Mouse (Mus musculus) MEL (cell line): Measurements from ENCODE around the gene Leo1. TPM values are rescaled to one million over a fixed set of nuclear protein-coding genes. Genes with fewer than 3 reads are reported as not detected.

ENCODE experiments used
- DNase-seq: peaks from one replicate; pipeline ENCODE4 v3.0.0; 2011; ENCODE audit warnings: low read depth, low spot score
- H3K27ac ChIP-seq: 2 replicates; pipeline ENCODE4 v1.5.1; 2012; ENCODE audit warnings: low read depth, mild to moderate bottlenecking, control low read depth, low read length, moderate library complexity; ENCODE audit not compliant: control insufficient read depth
- H3K27me3 ChIP-seq, 2 experiments: fragments of 150-350 bp in 1 of 2; sonication (generic) in 1 of 2; 2 replicates each; pipeline ENCODE4 v1.6.1; 2012; ENCODE audit warnings: low read length in 2 of 2, mild to moderate bottlenecking in 2 of 2, improper control_type of control experiment in 1 of 2, moderate library complexity in 1 of 2; ENCODE audit not compliant: insufficient read depth in 2 of 2, control insufficient read depth in 1 of 2
- H3K36me3 ChIP-seq, 2 experiments: 2 replicates each; pipeline ENCODE4 v1.6.1; 2012 to 2014; ENCODE audit warnings: low read length in 2 of 2, improper control_type of control experiment in 1 of 2, inconsistent platforms in 1 of 2, mild to moderate bottlenecking in 1 of 2; ENCODE audit not compliant: insufficient read depth in 2 of 2, control insufficient read depth in 1 of 2
- H3K4me1 ChIP-seq, 2 experiments: fragments of 150-350 bp in 1 of 2; sonication (generic) in 1 of 2; 2 replicates each; pipeline ENCODE4 v1.6.1; 2012; ENCODE audit warnings: low read length in 2 of 2, improper control_type of control experiment in 1 of 2, mild to moderate bottlenecking in 1 of 2; ENCODE audit not compliant: insufficient read depth in 2 of 2, control insufficient read depth in 1 of 2
- H3K4me3 ChIP-seq, 2 experiments: fragments of 150-350 bp in 1 of 2; sonication (generic) in 1 of 2; 2 replicates each; pipeline ENCODE4 v1.5.1; 2012; ENCODE audit warnings: low read depth in 2 of 2, low read length in 2 of 2, mild to moderate bottlenecking in 2 of 2, moderate library complexity in 2 of 2, control low read depth in 1 of 2, improper control_type of control experiment in 1 of 2; ENCODE audit not compliant: control insufficient read depth in 1 of 2, insufficient read depth in 1 of 2
- H3K79me2 ChIP-seq: 2 replicates; pipeline ENCODE4 v1.6.1; 2012; ENCODE audit warnings: mild to moderate bottlenecking, low read length, moderate library complexity; ENCODE audit not compliant: control insufficient read depth, poor library complexity, insufficient read depth
- H3K9ac ChIP-seq: 2 replicates; pipeline ENCODE4 v1.6.1; 2012; ENCODE audit warnings: low read depth, mild to moderate bottlenecking, control low read depth, low read length, moderate library complexity; ENCODE audit not compliant: control insufficient read depth, poor library complexity, severe bottlenecking
- H3K9me3 ChIP-seq: fragments of 150-350 bp; sonication (generic); replicated peaks from 2 replicates; pipeline ENCODE4 v1.6.1; 2012; ENCODE audit warnings: mild to moderate bottlenecking, low read length, improper control_type of control experiment, moderate library complexity; ENCODE audit not compliant: insufficient read depth
- BHLHE40 ChIP-seq: IDR thresholded peaks from 2 replicates; pipeline ENCODE4 v1.6.1; 2012; ENCODE audit warnings: low read depth, mild to moderate bottlenecking, inconsistent platforms, low read length, improper control_type of control experiment, borderline replicate concordance
- CHD1 ChIP-seq: IDR thresholded peaks from 2 replicates; pipeline ENCODE4 v1.6.1; 2012; ENCODE audit warnings: low read depth, mild to moderate bottlenecking, inconsistent platforms, low read length, improper control_type of control experiment
- CHD2 ChIP-seq: IDR thresholded peaks from 2 replicates; pipeline ENCODE4 v1.6.1; 2011; ENCODE audit warnings: low read length, improper control_type of control experiment
- CTCF ChIP-seq, 3 experiments: IDR thresholded peaks in 2 of 3; conservative IDR thresholded peaks in 1 of 3; 2 replicates each; pipeline ENCODE4 v1.5.1; 2011 to 2012; ENCODE audit warnings: low read length in 3 of 3, low read depth in 2 of 3, mild to moderate bottlenecking in 2 of 3, improper control_type of control experiment in 1 of 3, inconsistent platforms in 1 of 3, mixed read lengths in 1 of 3, moderate library complexity in 1 of 3; ENCODE audit not compliant: control insufficient read depth in 1 of 3, insufficient read depth in 1 of 3, poor library complexity in 1 of 3, severe bottlenecking in 1 of 3
- E2F4 ChIP-seq: IDR thresholded peaks from 2 replicates; pipeline ENCODE4 v1.6.1; 2011; ENCODE audit warnings: low read depth, low read length, improper control_type of control experiment, borderline replicate concordance
- ELF1 ChIP-seq: IDR thresholded peaks from 2 replicates; pipeline ENCODE4 v1.6.1; 2014; ENCODE audit warnings: low read depth, mild to moderate bottlenecking, inconsistent platforms, low read length, improper control_type of control experiment, moderate library complexity
- EP300 ChIP-seq, 2 experiments: IDR thresholded peaks; 2 replicates each; pipeline ENCODE4 v1.6.1; 2011; ENCODE audit warnings: improper control_type of control experiment in 2 of 2, low read length in 2 of 2, low read depth in 1 of 2, mild to moderate bottlenecking in 1 of 2
- ETS1 ChIP-seq: IDR thresholded peaks from 2 replicates; pipeline ENCODE4 v1.6.1; 2012; ENCODE audit warnings: low read depth, mild to moderate bottlenecking, inconsistent platforms, low read length, improper control_type of control experiment, moderate library complexity
- GABPA ChIP-seq: IDR thresholded peaks from 2 replicates; pipeline ENCODE4 v1.6.1; 2012; ENCODE audit warnings: low read depth, mild to moderate bottlenecking, inconsistent platforms, low read length, improper control_type of control experiment, moderate library complexity
- GATA1 ChIP-seq: IDR thresholded peaks from 2 replicates; pipeline ENCODE4 v1.6.1; 2011; ENCODE audit warnings: low read depth, low read length, improper control_type of control experiment
- HCFC1 ChIP-seq: IDR thresholded peaks from 2 replicates; pipeline ENCODE4 v1.6.1; 2012; ENCODE audit warnings: low read depth, mild to moderate bottlenecking, inconsistent platforms, low read length, improper control_type of control experiment, moderate library complexity
- JUND ChIP-seq: IDR thresholded peaks from 2 replicates; pipeline ENCODE4 v1.6.1; 2011; ENCODE audit warnings: low read depth, mild to moderate bottlenecking, improper control_type of control experiment, low read length
- KAT2A ChIP-seq: conservative IDR thresholded peaks from 2 replicates; pipeline ENCODE4 v1.6.1; 2012; ENCODE audit warnings: low read depth, low read length, improper control_type of control experiment, inconsistent platforms
- MAFK ChIP-seq: IDR thresholded peaks from 2 replicates; pipeline ENCODE4 v1.6.1; 2011; ENCODE audit warnings: low read depth, mild to moderate bottlenecking, low read length, improper control_type of control experiment, borderline replicate concordance
- MAX ChIP-seq: IDR thresholded peaks from 2 replicates; pipeline ENCODE4 v1.6.1; 2011; ENCODE audit warnings: low read length, improper control_type of control experiment
- MAZ ChIP-seq: IDR thresholded peaks from 2 replicates; pipeline ENCODE4 v1.6.1; 2012; ENCODE audit warnings: low read depth, mild to moderate bottlenecking, inconsistent platforms, low read length, improper control_type of control experiment
- MXI1 ChIP-seq: IDR thresholded peaks from 2 replicates; pipeline ENCODE4 v1.6.1; 2011; ENCODE audit warnings: mild to moderate bottlenecking, low read depth, low read length, improper control_type of control experiment
- MYB ChIP-seq: IDR thresholded peaks from 2 replicates; pipeline ENCODE4 v1.6.1; 2011; ENCODE audit warnings: mild to moderate bottlenecking, low read depth, low read length, improper control_type of control experiment
- MYC ChIP-seq: IDR thresholded peaks from 2 replicates; pipeline ENCODE4 v1.6.1; 2011; ENCODE audit warnings: low read depth, mild to moderate bottlenecking, low read length, improper control_type of control experiment, moderate library complexity
- NRF1 ChIP-seq: IDR thresholded peaks from 2 replicates; pipeline ENCODE4 v1.6.1; 2014; ENCODE audit warnings: low read depth, mild to moderate bottlenecking, inconsistent platforms, low read length, improper control_type of control experiment, moderate library complexity; ENCODE audit not compliant: poor library complexity, insufficient read depth, severe bottlenecking
- POLR2A ChIP-seq, 2 experiments: IDR thresholded peaks; 2 replicates each; pipeline ENCODE4 v1.6.1; 2011 to 2012; ENCODE audit warnings: low read length in 2 of 2, mild to moderate bottlenecking in 2 of 2, control low read depth in 1 of 2, improper control_type of control experiment in 1 of 2, low read depth in 1 of 2, moderate library complexity in 1 of 2; ENCODE audit not compliant: control insufficient read depth in 1 of 2, insufficient read depth in 1 of 2, poor library complexity in 1 of 2
- POLR2AphosphoS2 ChIP-seq: IDR thresholded peaks from 2 replicates; pipeline ENCODE4 v1.6.1; 2011; ENCODE audit warnings: low read length, improper control_type of control experiment
- RAD21 ChIP-seq: IDR thresholded peaks from 2 replicates; pipeline ENCODE4 v1.6.1; 2011; ENCODE audit warnings: mild to moderate bottlenecking, low read depth, low read length, improper control_type of control experiment
- RCOR1 ChIP-seq: IDR thresholded peaks from 2 replicates; pipeline ENCODE4 v1.6.1; 2012; ENCODE audit warnings: low read depth, mild to moderate bottlenecking, inconsistent platforms, low read length, improper control_type of control experiment
- SIN3A ChIP-seq: IDR thresholded peaks from 2 replicates; pipeline ENCODE4 v1.6.1; 2012; ENCODE audit warnings: low read length, improper control_type of control experiment, inconsistent platforms
- TAL1 ChIP-seq: IDR thresholded peaks from 2 replicates; pipeline ENCODE4 v1.6.1; 2012; ENCODE audit warnings: mild to moderate bottlenecking, inconsistent platforms, low read length, moderate library complexity, mixed read lengths
- TCF12 ChIP-seq: IDR thresholded peaks from 2 replicates; pipeline ENCODE4 v1.6.1; 2014; ENCODE audit warnings: low read depth, mild to moderate bottlenecking, inconsistent platforms, low read length, improper control_type of control experiment, moderate library complexity
- UBTF ChIP-seq: IDR thresholded peaks from 2 replicates; pipeline ENCODE4 v1.6.1; 2012; ENCODE audit warnings: low read depth, mild to moderate bottlenecking, inconsistent platforms, low read length, improper control_type of control experiment, moderate library complexity, borderline replicate concordance; ENCODE audit not compliant: insufficient read depth
- USF1 ChIP-seq: IDR thresholded peaks from 2 replicates; pipeline ENCODE4 v1.6.1; 2014; ENCODE audit warnings: low read depth, mild to moderate bottlenecking, inconsistent platforms, low read length, improper control_type of control experiment, moderate library complexity
- USF2 ChIP-seq, 2 experiments: IDR thresholded peaks; 2 replicates each; pipeline ENCODE4 v1.6.1; 2011 to 2012; ENCODE audit warnings: improper control_type of control experiment in 2 of 2, low read length in 2 of 2, borderline replicate concordance in 1 of 2, inconsistent platforms in 1 of 2, low read depth in 1 of 2, mild to moderate bottlenecking in 1 of 2; ENCODE audit not compliant: insufficient read depth in 1 of 2
- ZC3H11A ChIP-seq: IDR thresholded peaks from 2 replicates; pipeline ENCODE4 v1.6.1; 2012; ENCODE audit warnings: low read depth, mild to moderate bottlenecking, inconsistent platforms, low read length, improper control_type of control experiment
- ZKSCAN1 ChIP-seq: IDR thresholded peaks from 2 replicates; pipeline ENCODE4 v1.6.1; 2012; ENCODE audit warnings: low read depth, mild to moderate bottlenecking, inconsistent platforms, low read length, improper control_type of control experiment, moderate library complexity
- ZMIZ1 ChIP-seq: IDR thresholded peaks from 2 replicates; pipeline ENCODE4 v1.6.1; 2012; ENCODE audit warnings: low read depth, mild to moderate bottlenecking, inconsistent platforms, low read length, improper control_type of control experiment, moderate library complexity
- ZNF384 ChIP-seq: IDR thresholded peaks from 2 replicates; pipeline ENCODE4 v1.6.1; 2012; ENCODE audit warnings: low read depth, mild to moderate bottlenecking, inconsistent platforms, low read length, improper control_type of control experiment
- polyA plus RNA-seq, 2 experiments: library from polyadenylated mRNA; stranded (reverse) in 1 of 2; unstranded in 1 of 2; fragments of >175 nt in 1 of 2; fragments of >200 nt in 1 of 2; gene quantifications; 2 replicates each; pipeline versions ENCODE4 v1.2.1 to v1.2.4; 2012; ENCODE audit warnings: low replicate concordance in 2 of 2, low read depth in 1 of 2; ENCODE audit not compliant: insufficient read length in 2 of 2, insufficient read depth in 1 of 2, missing spikeins in 1 of 2
- total RNA-seq: library from RNA; depleted of rRNA; stranded (reverse); fragments of 300-350 nt; gene quantifications from 2 replicates; pipeline ENCODE4 v1.2.3, GENCODE M21; 2012

Gene Leo1
- total and polyA plus RNA-seq, 3 experiments: 42.6 to 49.0 TPM; not detected in 1

GRCm38 (mm10) chr9:75432694-75433093 is 8.6 kb upstream of the Leo1 start:
- peaks cover 6 to 41% of the 10 kb centered on the region in 2 experiments for H3K4me1 ChIP-seq
- H3K79me2 ChIP-seq: no peaks in the 10 kb centered on the region
- peak; percentile 49 for DNase-seq
- H3K9ac ChIP-seq: peak overlapping the region; percentile 26
- peak overlapping the region in 1 of 2 experiments; percentile 36; a peak in 2 of 4 replicates for H3K4me3 ChIP-seq
- peaks cover 0 to 31% of the 10 kb centered on the region in 2 experiments; a peak in 2 of 4 replicates for H3K36me3 ChIP-seq
- H3K9me3 ChIP-seq: no peaks in the 10 kb centered on the region
- TF ChIP-seq TCF12: peak; percentile 51; the same call in 1 of the 2 replicates
- TF ChIP-seq MAX: no peak
- no peak for TF ChIP-seq USF2 (IDR thresholded peaks at IDR 0.05; ENCODE audit: borderline replicate concordance in 1 of 2, insufficient read depth in 1 of 2, low read depth in 1 of 2, low read length in 2 of 2)
- no peak for TF ChIP-seq E2F4
- TF ChIP-seq HCFC1: no peak
- TF ChIP-seq ELF1: no peak
- TF ChIP-seq UBTF: no peak
- no peak for TF ChIP-seq KAT2A
- no peak for TF ChIP-seq MAFK
- TF ChIP-seq RAD21: no peak
- no peak for TF ChIP-seq GABPA
- TF ChIP-seq MXI1: peak; percentile 32; the same call in 1 of the 2 replicates
- no peak for TF ChIP-seq POLR2AphosphoS2
- peak; percentile 42; the same call in 1 of the 2 replicates for TF ChIP-seq RCOR1
- TF ChIP-seq MYB: no peak
- TF ChIP-seq USF1: peak; percentile 40; the same call in 1 of the 2 replicates
- peak; percentile 82 for TF ChIP-seq ETS1
- no peak for TF ChIP-seq MAZ
- no peak for TF ChIP-seq ZC3H11A
- TF ChIP-seq POLR2A (IDR thresholded peaks at IDR 0.05; ENCODE audit: control insufficient read depth in 1 of 2, insufficient read depth in 1 of 2, low read depth in 1 of 2, low read length in 2 of 2, poor library complexity in 1 of 2): no peak
- TF ChIP-seq ZKSCAN1: no peak
- TF ChIP-seq JUND: no peak
- no peak for TF ChIP-seq MYC
- TF ChIP-seq EP300 (IDR thresholded peaks at IDR 0.05; ENCODE audit: low read depth in 1 of 2, low read length in 2 of 2): peak; percentile 40 to 44; a peak in 2 of 4 replicates
- TF ChIP-seq GATA1: 0 out of 2 replicates have a peak, but pooled peaks have one; percentile 13
- peak; percentile 58 for TF ChIP-seq SIN3A
- TF ChIP-seq CHD2: no peak
- no peak for TF ChIP-seq ZMIZ1
- TF ChIP-seq NRF1: no peak
- peak; percentile 42; the same call in 1 of the 2 replicates for TF ChIP-seq BHLHE40
- TF ChIP-seq TAL1: no peak
- TF ChIP-seq ZNF384: 0 out of 2 replicates have a peak, but pooled peaks have one; percentile 7
- no peak for TF ChIP-seq CHD1
- TF ChIP-seq CTCF (IDR thresholded peaks at IDR 0.05 in 2 of 3, conservative IDR thresholded peaks at IDR 0.05 in 1 of 3; ENCODE audit: control insufficient read depth in 1 of 3, insufficient read depth in 1 of 3, low read depth in 2 of 3, low read length in 3 of 3, poor library complexity in 1 of 3, severe bottlenecking in 1 of 3): no peak
- TF ChIP-seq, all 39 proteins: peak for 10
- Histone ChIP-seq H3K27ac (peak overlapping the region; percentile 32), H3K27me3 (no peaks in the 10 kb centered on the region)
